Mouse (Mus musculus): ENCODE data around the gene Xpnpep2.

Xpnpep2 gene

DNA sequence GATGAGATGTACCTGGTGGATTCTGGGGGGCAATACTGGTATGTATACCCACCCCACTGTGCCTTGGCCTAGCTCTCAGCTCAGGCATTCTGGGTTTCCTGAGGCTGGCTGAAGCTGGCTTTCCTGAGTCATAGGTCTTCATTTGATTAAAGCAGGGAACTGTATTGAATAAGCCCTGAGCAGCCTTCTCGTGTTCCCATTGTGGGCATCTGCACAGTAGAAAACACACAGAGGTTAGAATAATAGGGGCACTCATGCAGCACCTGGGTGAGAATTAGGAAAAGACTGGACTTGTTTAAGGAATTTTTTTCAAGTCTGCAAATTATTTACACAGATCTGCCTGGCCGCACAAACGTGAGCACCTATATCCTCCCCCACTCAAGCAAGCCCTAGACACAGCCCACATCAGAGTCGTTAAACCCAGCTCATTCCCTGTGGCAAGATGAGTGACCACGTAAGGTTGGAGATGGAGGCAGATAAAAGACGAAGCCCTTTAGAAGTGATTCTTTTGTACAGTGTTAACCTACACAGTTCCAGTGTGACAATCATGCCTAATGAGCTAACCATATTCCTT lies 18.5 kb downstream of the Xpnpep2 start:
- in situ Hi-C loops (cut with MboI): no loop called here

DNA sequence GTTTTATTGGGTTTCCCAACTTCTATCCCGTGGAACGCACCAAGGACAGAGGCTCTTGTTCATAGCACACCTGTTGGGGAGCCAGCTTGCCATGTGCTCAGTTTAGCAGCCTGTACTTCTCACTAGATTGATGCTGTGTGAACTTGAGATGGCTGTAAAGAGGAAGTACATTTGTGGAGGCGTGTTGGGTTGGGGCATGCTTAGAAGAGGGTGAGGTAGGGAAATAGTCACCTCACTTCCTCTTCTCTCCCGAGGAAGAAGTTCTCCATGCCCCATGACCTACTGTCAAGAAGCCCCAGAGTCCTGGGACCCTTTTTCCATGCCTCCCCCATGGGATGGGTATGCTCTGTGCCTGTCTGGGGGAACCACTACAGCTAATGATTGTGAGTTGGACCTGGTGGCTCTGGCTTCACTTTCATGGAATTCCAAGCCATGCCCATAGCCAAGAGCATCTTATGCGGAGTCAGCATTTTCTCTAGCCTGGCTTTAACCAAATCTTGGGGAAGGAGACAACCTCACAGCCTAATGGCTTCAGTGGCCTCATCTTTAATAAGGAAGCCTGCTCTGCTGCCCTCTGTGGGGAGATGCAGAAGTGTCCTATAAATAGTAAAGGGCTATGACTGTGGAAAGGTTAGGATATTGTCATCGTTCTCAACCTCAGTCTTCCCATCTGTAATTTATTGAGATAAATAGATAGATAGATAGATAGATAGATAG lies 19.1 kb downstream of the Xpnpep2 start:
- in situ Hi-C loops (cut with MboI): no loop called here

DNA sequence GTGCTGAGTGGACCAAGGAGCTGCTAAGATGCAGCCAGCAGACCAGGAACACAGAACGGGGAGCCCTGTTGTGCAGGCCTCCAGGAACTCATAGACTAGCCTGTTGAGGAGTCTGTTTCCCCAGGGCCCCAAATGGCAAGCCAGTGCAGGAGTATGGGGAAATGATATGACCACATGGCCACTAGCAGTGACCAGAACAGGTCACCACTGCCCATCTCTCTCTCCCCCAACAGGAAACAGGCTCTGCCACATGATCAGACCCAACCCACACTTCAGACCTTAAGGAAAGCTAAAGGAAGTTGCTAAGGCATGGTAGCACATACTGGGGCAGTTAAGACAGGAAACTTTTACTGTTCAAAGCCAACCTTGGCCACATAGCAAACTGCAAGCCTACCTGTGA lies 20.6 kb downstream of the Xpnpep2 start:
- in situ Hi-C loops (cut with MboI): no loop called here

DNA sequence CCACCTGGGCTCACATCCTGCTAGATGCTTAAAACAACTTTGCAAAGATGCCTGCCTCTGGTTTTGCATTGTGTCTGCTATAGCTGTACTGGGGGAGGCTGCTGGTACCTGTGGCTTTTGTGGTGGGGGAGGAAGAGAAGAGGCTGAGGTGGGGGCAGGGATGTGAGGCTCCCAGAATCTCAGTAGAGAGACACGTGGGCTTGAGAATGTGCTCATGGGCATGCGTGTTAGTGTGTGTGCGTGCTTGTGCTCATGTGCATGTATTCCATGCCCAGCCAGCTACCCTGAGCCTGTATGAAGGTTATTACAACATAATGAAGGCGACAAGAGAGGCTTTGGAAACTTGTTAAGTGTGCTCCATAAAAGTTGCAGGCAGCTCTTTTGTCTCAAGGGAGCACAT lies 28.4 kb downstream of the Xpnpep2 start:
- in situ Hi-C loops (cut with MboI): no loop called here

DNA sequence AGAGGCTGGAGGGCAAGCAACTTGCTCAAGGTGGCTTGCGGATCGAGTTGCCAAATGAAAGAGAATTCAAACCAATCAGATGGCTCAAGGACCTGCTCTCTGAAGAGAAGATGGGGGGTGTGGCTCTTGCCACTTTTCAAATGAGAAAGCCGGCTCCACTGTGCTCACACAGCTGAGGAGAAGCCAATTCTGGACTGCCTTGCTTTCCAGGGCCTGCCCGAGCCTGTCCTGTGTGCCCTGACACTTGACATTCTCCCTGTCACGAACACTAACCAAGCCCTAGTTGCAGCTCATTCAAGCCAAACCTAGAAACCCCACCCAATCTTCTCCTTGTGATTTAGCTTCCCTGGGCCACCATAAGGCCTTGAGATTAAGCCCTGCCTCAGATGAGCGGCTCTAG lies 29.5 kb downstream of the Xpnpep2 start:
- in situ Hi-C loops (cut with MboI): no loop called here

DNA sequence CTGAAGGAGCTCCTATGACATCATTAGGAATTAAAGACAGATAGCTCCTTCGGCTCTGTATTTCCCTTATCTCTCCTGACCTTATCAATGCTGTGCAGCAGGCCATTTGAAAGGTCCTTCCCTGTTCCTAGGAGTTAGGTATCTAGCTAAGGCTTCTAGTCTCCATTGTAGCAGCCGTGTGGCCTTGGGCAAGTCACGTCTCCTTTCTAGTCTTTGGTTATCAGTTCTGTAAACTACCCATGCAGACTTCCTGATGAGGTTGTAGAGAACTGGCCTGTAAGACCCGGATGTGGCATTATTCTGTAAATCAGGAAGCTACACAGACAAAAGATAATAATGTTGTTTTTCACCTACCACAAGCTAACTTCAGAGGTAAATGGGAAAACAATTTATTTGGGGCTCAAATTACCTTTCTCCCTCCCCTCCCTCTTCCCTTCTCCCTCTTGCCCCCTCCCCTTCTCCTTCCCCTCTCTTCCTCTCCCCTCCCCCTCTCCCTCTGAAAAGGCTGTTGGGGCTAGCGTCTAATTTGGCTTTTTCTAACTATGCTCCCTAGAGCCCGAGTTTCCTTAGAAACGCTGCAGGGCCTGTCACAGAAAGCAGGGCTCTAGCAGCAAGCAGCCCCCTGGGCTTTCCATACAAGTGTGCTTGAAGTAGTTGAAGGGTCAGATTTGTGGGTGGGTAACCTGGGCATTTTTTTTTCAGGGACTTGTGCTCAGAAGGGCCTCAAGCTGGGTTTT lies 30.2 kb downstream of the Xpnpep2 start:
- in situ Hi-C loops (cut with MboI): no loop called here

DNA sequence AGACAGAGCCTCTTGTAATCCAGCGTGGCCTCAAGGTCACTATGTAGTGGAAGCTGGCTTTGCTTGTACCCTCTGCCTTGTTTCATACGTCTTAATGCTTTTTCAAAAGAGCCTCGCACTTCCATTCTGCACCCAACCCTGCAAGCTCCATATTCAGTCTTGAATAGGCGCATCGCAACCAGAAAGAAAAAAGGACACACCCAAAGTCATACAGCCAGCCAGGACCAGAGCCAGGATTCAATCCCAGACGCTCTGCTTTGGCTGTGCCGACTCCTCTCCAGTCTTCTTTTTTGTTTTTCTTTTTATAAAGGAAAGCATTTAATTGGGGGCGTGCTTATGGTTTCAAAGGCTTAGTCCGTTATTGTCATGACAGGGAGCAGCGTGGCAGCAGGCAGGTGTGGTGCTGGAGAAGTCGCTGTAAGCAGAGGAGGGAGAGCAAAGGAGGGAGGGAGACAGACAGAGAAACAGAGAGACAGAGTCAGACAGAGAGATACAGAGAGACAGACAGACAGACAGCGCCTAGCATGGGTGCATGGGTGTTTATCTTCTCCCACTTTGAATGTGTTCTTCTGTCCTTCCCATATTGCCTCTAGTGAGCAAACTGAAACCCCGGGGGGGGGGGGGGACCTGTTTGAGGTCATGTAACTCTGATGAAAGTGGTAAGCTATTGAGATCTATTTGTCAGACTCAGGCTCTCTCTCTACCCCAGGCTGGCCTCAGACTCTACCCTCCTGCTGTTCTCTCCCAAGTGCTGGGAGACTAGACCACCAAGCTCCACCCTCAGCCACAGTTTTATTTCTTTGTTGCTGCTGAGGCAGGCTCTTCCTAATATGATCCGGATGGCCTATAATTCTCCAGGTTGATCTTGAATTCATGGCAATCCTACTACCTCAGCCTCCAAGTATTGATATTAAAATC lies 31.1 kb downstream of the Xpnpep2 start:
- in situ Hi-C loops (cut with MboI): no loop called here

DNA sequence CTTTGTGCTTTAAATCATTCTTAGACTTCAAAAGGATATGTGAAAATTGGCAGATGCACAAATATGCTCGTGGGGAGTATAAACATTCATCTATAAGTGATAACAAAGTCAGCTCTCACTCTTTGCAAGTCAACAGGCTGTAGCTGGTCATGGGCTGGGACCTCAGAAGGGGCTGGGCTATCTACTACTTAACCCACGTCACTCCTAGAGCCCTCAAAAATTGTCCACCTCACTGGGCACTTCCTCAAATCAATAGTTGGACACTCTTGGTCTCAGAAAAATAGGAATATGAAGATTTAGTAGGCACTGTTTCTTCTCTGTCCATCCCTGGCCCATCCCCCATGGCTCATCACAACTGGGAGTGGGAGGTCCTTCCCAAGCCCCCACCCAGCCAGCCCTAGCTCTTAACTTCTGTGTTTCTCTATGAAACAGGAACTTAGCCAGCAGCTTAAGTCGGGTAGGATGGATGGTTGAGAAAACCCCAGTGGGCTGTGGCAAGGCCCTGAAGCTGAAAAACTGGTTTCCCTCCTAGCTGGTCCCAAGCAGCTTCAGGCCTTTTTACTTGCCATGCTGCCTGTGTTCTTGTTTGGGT lies 31.9 kb downstream of the Xpnpep2 start:
- in situ Hi-C loops (cut with MboI): no loop called here

DNA sequence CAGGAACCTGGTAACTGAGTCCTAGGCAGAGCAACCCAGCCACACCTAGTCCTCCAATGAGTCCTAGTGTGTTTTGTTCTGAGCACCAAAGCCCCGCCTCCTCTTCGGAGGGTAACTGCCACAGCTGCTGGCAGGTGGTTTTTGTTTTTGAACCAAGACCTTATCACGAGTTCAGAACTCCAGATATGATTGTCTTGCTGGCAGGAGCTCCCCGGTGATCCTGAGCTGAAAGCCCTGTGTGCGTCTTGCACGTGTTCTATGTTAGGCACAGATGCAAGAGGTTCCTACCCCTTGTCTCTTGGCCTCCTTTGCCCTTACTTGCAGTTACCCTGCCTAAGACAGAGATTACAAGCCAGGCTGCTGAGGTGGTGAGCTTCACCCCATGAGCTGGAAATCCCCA lies 33.0 kb downstream of the Xpnpep2 start:
- in situ Hi-C loops (cut with MboI): no loop called here

DNA sequence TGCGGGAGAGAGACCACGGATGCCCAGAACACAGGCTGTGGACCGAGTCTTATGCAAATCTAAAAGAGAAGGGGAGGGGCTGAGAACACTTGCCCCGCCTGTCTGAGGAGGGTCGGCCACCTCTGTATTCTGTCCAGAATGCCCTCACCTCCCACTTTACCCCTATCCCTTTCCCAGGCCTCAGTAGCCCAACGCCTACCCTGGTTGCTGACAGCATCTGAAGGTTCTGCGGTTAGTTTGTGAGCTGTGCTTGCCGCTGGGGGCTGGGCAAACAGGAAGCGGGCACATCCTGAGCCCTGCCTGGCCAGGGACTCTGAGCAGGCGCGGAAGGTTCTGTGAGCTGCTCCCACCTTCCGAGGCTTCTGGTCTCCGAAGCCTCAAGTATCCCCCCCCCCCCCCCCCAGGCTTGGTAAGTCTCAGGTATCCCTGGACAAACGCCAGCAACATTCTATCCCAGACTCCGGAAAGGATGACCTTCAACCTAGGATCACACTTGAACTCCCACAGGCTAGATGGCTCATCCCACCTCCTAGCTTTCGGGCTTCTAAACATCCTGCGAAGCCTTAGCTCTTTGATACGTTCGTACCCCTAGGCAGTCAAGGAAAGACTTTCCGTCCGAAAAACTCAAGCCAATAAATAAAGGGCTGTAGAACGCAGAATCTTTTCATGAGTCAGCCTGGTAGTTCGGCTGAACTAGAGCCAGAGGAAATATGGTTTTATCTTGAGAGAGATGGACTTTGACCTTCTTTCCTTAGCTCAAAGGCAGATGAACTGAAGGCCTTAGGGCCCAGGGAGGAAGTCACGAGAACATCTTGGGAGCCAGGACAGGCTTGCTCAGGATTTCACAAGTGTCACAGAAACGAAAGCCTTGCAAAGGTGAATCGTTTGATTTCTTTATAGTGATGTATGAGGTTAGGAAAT lies 35.1 kb downstream of the Xpnpep2 start:
- in situ Hi-C loops (cut with MboI): no loop called here

DNA sequence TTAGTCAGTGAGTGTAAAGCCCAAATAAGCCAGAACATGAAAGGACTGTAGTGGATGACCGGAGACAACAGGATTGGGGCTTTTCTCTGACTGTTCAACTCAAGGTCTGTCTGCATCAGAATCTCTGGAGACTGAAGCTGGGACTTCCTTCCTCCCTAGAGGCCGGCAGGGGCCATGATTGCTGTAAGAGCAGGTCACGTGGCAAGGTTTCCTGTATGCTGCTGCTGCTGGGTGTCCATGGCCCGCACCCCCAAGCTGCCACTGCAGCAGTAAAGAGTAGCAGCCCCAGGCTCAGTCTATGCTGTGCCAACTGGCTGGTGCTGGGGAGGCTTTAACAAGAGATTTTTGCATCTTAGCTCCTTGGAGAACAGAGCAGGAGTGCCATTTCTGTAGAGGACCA lies 37.7 kb downstream of the Xpnpep2 start, which contains the start of gene Sash3:
Gene Sash3 (plus strand): TSS at position 175 of the 400 bp plus-strand sequence.
- in situ Hi-C loops (cut with MboI): no loop called here

DNA sequence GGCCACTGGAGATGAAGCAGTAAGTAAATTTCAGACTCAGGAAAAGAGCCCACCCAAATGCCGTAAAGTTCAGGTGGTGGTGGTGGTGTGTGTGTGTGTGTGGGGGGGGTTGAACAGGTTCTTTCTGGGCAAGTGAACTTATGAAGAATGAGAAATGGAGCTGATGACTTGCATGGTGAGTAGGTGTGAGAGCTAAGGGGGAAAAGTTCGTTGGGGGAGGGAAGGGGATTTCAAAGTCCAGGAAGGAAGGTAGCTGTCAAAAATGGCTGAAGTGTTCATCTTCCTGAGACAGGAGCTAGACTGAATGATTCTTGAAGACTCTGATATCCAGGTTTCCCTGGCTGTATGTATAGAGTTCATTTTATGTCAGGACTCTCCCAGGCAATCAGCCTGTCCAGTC lies 38.7 kb downstream of the Xpnpep2 start:
- in situ Hi-C loops (cut with MboI): no loop called here

DNA sequence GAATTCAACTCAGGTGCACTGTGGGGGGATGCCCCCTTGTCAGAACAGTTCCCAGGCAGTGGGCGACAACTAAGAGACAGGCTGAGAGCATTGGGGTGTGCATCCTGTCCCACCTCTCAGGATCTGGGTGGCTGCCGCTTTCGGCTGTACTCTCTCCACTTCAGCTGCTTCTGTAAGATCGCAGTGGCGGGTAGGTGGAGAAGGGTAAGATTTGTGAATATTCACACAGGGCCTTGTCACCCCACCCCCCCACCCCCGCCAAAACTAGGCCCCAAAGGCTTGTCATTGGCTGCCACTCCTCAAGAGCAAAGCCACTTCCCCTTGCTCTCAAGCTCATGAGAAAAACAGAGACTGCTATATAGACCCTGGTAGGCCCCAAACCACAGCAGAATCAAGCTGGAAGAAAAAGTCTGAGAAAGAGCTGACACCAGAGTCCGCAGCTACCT lies 39.2 kb downstream of the Xpnpep2 start:
- in situ Hi-C loops (cut with MboI): no loop called here

DNA sequence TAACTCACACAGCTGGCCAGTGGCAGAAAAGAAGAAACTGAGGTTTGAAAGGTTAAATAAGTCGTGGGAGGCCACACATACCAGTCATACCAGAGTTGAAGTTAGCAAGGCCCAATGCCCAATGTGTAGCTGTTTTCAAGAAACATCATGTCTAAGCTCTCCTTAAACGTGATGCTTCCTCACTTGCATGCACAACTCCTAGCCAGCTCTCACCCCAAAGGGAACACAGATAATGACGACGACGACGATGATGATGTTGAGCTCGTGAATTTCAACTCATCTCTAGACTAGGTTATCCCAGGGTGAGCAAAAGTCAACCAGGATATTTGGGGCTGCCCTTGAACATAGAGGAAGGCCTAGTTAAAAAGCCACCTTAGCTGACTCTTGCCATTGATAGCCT lies 43.6 kb downstream of the Xpnpep2 start:
- in situ Hi-C loops (cut with MboI): no loop called here

DNA sequence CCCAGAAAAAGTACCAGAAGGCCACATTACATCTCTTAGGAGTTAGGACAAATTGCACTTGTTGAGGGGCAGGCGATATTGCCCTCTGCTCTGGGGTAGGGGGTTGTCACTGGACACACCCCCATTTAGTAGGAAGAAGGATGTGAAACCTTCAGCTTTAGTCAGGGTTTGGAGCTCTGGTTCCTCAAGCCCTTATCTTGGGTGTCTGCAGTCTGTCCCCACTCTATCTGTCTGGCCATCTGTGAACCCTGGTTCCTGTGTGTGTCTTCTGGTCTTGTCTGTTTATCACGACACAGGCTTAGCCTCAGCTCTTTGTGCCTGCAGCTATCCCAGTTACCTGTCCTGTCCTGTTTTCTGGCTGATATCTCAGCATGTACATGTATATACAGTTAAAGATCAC lies 44.9 kb downstream of the Xpnpep2 start:
- in situ Hi-C loops (cut with MboI): no loop called here

DNA sequence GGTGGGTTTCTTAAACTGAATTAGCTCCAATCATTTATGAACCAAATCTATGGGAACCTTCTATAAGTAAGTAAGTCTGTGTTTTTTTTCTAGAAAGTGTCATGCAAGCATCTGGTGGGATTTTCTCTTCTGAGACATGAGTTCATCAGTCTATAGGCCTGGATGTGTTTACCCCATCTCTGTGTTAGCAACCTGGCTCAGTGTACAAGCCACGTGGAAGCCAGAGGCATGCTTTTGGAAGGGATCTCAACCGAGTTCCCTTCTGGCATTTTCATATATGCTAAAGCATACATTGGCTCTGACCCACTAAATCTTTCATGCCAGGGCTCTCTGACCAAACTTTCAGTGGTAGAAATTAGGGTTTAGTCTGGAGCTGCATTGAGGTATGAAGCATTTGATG lies 45.4 kb downstream of the Xpnpep2 start:
- in situ Hi-C loops (cut with MboI): no loop called here

DNA sequence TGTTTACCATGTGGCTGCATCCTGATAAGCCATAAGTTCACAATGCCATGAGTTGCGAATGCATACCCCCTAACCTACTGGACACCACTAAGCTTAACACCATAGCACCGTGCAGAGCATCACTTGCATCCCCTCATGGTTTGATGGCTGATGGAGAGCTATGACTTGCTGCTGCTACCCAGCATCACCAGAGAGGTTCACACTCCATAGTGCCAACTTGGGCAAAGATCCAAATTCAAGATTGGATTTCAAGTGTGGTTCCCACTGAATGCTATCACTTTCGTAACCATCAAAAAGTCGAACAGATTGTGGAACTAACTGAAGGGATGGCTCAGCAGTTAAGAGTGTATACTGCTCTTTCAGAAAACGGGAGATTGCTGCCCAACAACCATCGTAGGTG lies 47.0 kb downstream of the Xpnpep2 start:
- in situ Hi-C loops (cut with MboI): no loop called here

DNA sequence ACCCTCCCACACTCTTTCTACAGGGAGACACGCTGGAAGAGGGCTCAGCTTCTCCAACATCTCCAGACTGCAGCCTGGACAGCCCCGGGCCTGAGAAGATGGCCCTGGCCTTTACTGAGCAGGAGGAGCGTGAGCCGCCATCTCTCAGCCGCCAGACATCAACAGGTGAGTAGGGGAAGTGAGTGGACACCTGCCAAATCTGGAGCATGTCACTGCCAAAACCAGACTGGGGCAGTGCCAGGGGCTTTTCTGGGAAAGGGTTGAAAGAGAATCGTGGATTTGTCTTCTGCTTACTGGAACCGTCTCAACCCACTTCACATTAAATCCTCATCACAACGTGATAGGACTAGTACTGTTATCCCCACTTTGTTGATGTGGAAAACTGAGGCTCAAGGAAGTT lies 48.9 kb downstream of the Xpnpep2 start:
- in situ Hi-C loops (cut with MboI): no loop called here

DNA sequence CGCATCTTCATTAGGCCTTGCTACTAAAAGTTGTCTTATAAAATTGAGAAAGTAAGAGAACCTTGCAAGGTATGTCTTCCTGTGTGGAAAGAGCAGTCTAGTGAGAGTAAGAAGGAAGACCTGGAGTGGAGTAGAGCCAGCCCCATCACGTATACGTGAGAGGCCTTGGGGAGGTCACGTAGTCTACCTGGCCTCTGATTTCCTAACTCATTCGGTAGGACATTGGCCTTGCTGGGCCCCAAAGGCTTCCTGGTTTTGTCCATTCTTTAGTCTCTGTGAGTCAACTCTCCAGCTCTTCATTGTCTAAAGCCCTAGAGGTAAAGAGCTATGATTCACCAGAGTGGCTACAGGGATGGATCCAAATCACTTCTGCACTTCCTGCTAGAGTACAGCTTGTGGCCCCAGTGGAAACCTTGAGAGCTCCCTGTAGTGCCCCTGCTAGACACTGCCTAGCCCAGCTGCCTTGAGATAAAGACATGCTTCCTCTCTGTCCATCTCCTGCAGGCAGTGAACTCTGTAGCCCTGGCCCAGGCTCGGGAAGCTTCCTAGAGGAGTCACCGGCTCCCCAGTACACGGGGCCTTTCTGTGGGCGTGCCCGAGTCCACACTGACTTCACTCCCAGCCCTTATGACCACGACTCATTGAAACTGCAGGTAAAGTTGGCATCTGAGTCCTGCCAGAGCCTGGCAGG lies 49.8 kb downstream of the Xpnpep2 start:
- in situ Hi-C loops (cut with MboI): no loop called here

DNA sequence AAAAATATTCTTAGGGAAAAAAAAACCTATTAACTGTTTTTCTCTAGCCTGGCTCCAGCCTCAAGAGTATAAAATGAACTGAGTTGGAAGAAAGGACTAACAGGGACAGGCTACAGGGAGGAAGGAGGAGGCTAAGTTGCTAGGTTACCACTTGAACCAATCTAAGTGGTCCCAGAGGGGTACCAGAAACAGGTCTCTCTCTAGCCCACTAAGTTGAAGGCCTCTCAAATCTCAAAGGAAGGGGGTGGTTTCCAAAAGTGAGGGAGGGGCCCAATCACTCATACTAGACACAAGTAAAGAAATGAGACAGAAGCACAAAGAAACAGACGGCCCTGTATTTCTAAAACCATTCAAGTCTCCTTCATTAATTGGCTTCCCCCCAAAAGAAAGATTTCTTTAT lies 61.4 kb downstream of the Xpnpep2 start:
- in situ Hi-C loops (cut with MboI): no loop called here
